Mouse (Mus musculus): Measurements from ENCODE around the gene Zbtb12. TPM values are rescaled to one million over a fixed set of nuclear protein-coding genes. Genes with fewer than 3 reads are reported as not detected.

The Zbtb12 gene
- polyA plus RNA-seq, 1 experiment from 2014 or later: 1.2 TPM

DNA sequence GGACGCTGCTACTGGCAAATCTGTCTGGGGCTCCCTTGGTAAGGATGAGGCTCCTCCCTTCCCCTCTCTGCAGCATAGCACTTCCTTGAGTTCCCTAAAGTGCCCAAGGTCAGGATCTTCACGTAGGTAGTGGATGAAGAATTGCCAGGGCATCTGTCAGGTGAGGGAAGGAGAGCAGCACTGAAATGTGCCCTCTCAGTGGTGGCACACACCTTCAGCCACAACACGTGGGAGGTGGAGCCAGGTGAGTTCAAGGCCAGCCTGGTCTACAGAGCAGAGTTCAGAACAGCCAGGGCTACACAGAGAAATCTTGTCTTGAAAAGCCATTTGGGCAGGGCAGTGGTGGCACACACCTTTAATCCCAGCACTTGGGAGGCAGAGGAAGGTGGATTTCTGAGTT is 24.5 kb upstream of the Zbtb12 start:
- TF ChIP-seq CTCF (IDR thresholded peaks at IDR 0.05; ENCODE audit: low read depth): no peak
- no peaks in the 10 kb centered on the region for H3K27me3 ChIP-seq (ENCODE audit: insufficient read depth, low read length)
- H3K36me3 ChIP-seq (ENCODE audit: insufficient read depth): peaks cover 48% of the 10 kb centered on the region
- H3K4me1 ChIP-seq (ENCODE audit: insufficient read depth): peaks cover 7% of the 10 kb centered on the region; the same call in 1 of the 2 replicates
- no peak overlapping the region for H3K9ac ChIP-seq
- ATAC-seq (ENCODE audit: insufficient read depth) (no peak), DNase-seq (no peak)
- no peak overlapping the region for H3K4me3 ChIP-seq (ENCODE audit: low read depth, low read length)
- 79% methylated on average over 3 of the region's 3 CpGs for WGBS
- H3K9me3 ChIP-seq (ENCODE audit: low read depth, low read length): no peaks in the 10 kb centered on the region
- H3K27ac ChIP-seq (ENCODE audit: low read depth): no peak overlapping the region
- no peak overlapping the region for H3K4me2 ChIP-seq

DNA sequence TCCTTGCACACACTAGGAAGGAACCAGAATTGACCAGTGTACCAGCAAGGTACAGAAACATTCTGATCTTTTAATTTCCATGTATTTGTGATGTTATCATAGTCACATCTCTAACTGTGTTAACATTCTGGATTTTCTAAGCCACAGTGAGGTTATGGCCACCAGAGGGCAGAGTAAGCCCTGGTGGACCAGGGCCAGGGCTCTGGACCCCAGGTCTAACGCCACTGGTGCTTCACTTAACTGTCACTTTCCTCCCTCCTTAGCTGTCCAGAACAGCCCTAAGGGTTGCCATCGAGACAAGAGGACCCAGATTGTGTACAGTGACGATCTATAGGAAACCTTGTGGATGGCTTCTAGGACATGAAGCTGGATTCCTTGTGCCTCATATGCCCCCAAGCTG is 23.5 kb upstream of the Zbtb12 start:
- H3K36me3 ChIP-seq (ENCODE audit: insufficient read depth): peaks cover 48% of the 10 kb centered on the region
- ATAC-seq (ENCODE audit: insufficient read depth): peak; percentile 24; the same call in 1 of the 2 replicates

DNA sequence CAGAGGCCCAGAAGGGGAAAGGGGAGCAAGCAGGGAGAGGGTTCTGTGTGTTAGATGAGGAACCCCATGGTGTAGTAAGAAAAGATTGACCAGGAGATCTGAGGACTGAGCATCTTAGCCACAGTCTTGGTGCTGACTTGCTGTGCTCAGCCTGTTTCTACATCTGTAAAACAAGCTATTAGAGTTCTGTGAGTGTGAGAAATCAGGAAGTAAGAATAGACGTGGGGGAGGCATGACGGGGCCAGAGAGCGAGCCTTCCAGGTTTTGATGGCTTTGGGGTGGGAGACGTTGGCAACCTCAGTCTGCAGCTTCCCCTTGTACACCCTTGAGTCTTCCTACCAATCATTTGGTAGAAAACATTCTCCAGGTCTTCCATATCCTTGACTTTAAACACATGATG is 20.6 kb upstream of the Zbtb12 start:
- H3K27ac ChIP-seq (ENCODE audit: low read depth): no peak overlapping the region
- WGBS: 75% methylated on average over 4 of the region's 4 CpGs
- no peak overlapping the region for H3K4me3 ChIP-seq (ENCODE audit: low read depth, low read length)
- no peak for DNase-seq
- no peaks in the 10 kb centered on the region for H3K27me3 ChIP-seq (ENCODE audit: insufficient read depth, low read length)
- H3K4me1 ChIP-seq (ENCODE audit: insufficient read depth): no peaks in the 10 kb centered on the region
- no peak for TF ChIP-seq CTCF (IDR thresholded peaks at IDR 0.05; ENCODE audit: low read depth)
- H3K36me3 ChIP-seq (ENCODE audit: insufficient read depth): peaks cover 31% of the 10 kb centered on the region
- no peak overlapping the region for H3K4me2 ChIP-seq
- no peaks in the 10 kb centered on the region for H3K9me3 ChIP-seq (ENCODE audit: low read depth, low read length)
- H3K9ac ChIP-seq: no peak overlapping the region
- no peak for ATAC-seq (ENCODE audit: insufficient read depth)

More for the DNA sequence above, 23.5 kb upstream of the Zbtb12 start:
- peak; percentile 82 for DNase-seq
- H3K27me3 ChIP-seq (ENCODE audit: insufficient read depth, low read length): no peaks in the 10 kb centered on the region
- H3K4me2 ChIP-seq: no peak overlapping the region
- H3K9me3 ChIP-seq (ENCODE audit: low read depth, low read length): no peaks in the 10 kb centered on the region
- WGBS: 29% methylated on average over 3 of the region's 3 CpGs
- TF ChIP-seq CTCF (IDR thresholded peaks at IDR 0.05; ENCODE audit: low read depth): peak; percentile 83
- no peak overlapping the region for H3K27ac ChIP-seq (ENCODE audit: low read depth)
- H3K4me3 ChIP-seq (ENCODE audit: low read depth, low read length): no peak overlapping the region
- peaks cover 7% of the 10 kb centered on the region; the same call in 1 of the 2 replicates for H3K4me1 ChIP-seq (ENCODE audit: insufficient read depth)
- no peak overlapping the region for H3K9ac ChIP-seq

DNA sequence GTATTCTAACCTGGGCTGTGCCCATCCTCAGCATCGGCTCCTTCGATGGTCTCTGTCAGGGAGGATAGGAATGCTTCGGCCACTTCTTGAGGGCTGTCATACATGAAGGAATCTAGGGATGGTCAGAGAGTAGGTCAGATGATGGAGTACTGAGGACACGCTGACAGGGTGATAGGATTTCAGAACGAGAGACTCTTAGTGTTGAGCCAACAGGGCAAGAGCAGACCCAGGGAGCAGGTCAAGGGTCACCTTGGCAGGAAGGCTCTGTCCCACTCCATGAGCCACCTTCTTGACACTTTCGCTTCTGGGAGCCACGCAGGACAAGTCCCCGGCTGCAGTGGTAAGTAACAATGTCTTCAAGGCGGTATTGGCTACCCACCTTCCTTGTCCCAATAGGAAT is 18.8 kb upstream of the Zbtb12 start:
- WGBS: 80% methylated on average over 9 of the region's 9 CpGs
- H3K36me3 ChIP-seq (ENCODE audit: insufficient read depth): peaks cover 13% of the 10 kb centered on the region
- no peak overlapping the region for H3K4me3 ChIP-seq (ENCODE audit: low read depth, low read length)
- no peak for DNase-seq
- H3K27me3 ChIP-seq (ENCODE audit: insufficient read depth, low read length): no peaks in the 10 kb centered on the region
- no peak overlapping the region for H3K9ac ChIP-seq
- no peak for ATAC-seq (ENCODE audit: insufficient read depth)
- H3K4me1 ChIP-seq (ENCODE audit: insufficient read depth): no peaks in the 10 kb centered on the region
- H3K9me3 ChIP-seq (ENCODE audit: low read depth, low read length): no peaks in the 10 kb centered on the region
- H3K4me2 ChIP-seq: no peak overlapping the region
- H3K27ac ChIP-seq (ENCODE audit: low read depth): no peak overlapping the region
- TF ChIP-seq CTCF (IDR thresholded peaks at IDR 0.05; ENCODE audit: low read depth): no peak

DNA sequence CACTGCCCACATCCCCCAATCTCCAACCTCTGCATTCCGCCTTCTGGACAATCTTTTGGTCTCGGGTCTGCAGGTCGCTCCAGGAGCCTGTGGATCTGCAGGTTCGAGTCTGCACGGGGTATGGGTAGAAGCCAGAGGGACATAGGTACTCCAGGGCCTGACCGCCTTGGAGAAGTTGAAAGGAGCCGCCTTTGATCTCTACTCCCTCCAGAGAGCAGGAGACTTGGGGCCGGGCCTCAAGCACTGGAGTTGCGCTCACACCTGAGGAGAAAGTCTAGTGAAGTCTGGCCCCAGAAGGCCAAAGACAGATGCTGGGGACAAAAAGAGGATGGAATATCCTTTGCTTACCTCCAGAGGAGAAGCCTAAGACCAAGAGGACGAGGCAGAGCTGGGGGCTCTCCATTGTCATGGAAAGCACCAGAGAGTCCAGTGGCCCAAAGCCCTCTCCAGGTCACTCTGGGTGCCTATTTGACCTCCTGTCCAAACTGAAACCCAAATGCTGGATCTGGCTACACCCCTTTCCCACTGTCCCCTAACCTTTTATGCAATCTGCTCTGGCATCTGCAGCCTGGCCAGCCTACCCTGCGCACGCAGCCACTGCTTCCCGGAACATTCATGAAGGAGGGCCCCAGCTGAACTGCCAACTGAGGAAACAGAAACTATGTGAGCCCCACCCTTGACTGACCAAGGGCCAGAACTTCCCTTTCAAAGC is 17.4 kb upstream of the Zbtb12 start:
- Histone ChIP-seq H3K4me2 (no peak overlapping the region), H3K4me3 (ENCODE audit: low read depth, low read length) (no peak overlapping the region), H3K4me1 (ENCODE audit: insufficient read depth) (no peaks in the 10 kb centered on the region), H3K9ac (no peak overlapping the region), H3K36me3 (ENCODE audit: insufficient read depth) (peaks cover 1% of the 10 kb centered on the region), H3K27me3 (ENCODE audit: insufficient read depth, low read length) (no peaks in the 10 kb centered on the region), H3K27ac (ENCODE audit: low read depth) (no peak overlapping the region), H3K9me3 (ENCODE audit: low read depth, low read length) (no peaks in the 10 kb centered on the region)
- 57% methylated on average over 13 of the region's 13 CpGs for WGBS
- no peak for DNase-seq
- TF ChIP-seq CTCF (IDR thresholded peaks at IDR 0.05; ENCODE audit: low read depth): no peak
- ATAC-seq (ENCODE audit: insufficient read depth): no peak

DNA sequence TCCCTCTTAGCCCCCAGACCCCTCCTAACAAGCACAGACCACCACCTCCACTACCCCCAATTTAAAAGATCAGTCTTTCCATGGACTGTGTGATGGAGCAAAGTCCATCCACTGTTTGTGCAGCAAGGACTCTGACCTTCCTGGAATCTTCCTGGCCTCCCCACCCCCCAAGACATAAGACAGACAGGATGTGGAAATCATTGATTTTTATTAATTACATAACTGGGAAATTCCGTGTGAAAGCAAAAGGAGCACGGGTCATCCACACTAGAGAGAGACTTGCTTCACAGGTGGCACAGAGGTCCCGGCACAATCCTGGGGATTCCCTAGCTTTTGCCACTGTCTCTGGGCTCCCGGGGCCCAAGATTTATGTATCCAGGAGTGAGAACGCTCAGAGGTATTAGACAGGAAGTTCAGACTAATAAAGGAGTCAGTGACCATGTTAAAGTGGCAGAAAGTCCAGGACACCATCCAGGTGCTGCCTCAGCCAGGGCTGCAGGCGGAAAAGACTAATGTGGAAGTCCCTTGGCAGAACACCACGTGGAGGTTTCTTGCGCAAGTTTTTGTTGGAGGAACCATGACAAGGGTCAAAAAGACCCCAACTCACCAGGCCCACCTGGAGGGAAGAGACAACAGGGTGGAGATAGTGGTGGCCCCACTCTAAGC is 16.7 kb upstream of the Zbtb12 start, which contains the start of gene Cfb:
Gene Cfb, minus strand, starts transcription at position 103 of the 666 bp plus-strand sequence.
- no peaks in the 10 kb centered on the region for H3K4me1 ChIP-seq (ENCODE audit: insufficient read depth)
- no peaks in the 10 kb centered on the region for H3K9me3 ChIP-seq (ENCODE audit: low read depth, low read length)
- H3K4me3 ChIP-seq (ENCODE audit: low read depth, low read length): no peak within 1 kb of the TSS
- 51% methylated on average over 8 of the region's 8 CpGs for WGBS
- no peak for DNase-seq
- no peaks in the 10 kb centered on the region for H3K27me3 ChIP-seq (ENCODE audit: insufficient read depth, low read length)
- H3K4me2 ChIP-seq: no peak within 1 kb of the TSS
- no peak for TF ChIP-seq CTCF (IDR thresholded peaks at IDR 0.05; ENCODE audit: low read depth)
- no peak within 1 kb of the TSS for H3K9ac ChIP-seq
- no peak for ATAC-seq (ENCODE audit: insufficient read depth)
- no peak within 1 kb of the TSS for H3K27ac ChIP-seq (ENCODE audit: low read depth)
- H3K36me3 ChIP-seq (ENCODE audit: insufficient read depth): no peaks in the 10 kb centered on the region

DNA sequence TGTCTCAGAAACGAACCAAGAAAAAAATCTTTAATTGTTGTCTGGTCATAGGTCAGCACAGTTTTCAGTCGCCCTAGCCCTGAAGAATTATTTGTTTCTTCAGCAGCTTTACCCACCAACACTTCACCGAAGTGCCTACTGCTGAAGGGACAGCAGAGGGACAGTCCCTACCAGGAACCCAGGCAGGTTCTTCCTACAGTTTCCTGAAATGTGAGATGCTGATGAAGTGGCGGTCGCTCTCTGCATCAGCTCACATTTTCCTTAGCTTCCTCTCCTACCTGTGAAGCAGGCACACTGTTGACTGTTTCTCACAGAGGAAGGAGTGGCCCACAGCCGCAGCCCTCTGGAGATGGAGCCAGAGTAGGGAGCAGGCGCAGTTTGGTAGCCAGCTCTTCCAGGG is 13.3 kb upstream of the Zbtb12 start:
- DNase-seq (no peak), ATAC-seq (ENCODE audit: insufficient read depth) (no peak)
- Histone ChIP-seq H3K27me3 (ENCODE audit: insufficient read depth, low read length) (no peaks in the 10 kb centered on the region), H3K4me3 (ENCODE audit: low read depth, low read length) (no peak overlapping the region), H3K4me1 (ENCODE audit: insufficient read depth) (no peaks in the 10 kb centered on the region), H3K27ac (ENCODE audit: low read depth) (no peak overlapping the region), H3K9ac (no peak overlapping the region), H3K4me2 (no peak overlapping the region), H3K36me3 (ENCODE audit: insufficient read depth) (no peaks in the 10 kb centered on the region), H3K9me3 (ENCODE audit: low read depth, low read length) (no peaks in the 10 kb centered on the region)
- WGBS: 54% methylated on average over 7 of the region's 7 CpGs
- TF ChIP-seq CTCF (IDR thresholded peaks at IDR 0.05; ENCODE audit: low read depth): no peak
